In the genomic region with DNA sequence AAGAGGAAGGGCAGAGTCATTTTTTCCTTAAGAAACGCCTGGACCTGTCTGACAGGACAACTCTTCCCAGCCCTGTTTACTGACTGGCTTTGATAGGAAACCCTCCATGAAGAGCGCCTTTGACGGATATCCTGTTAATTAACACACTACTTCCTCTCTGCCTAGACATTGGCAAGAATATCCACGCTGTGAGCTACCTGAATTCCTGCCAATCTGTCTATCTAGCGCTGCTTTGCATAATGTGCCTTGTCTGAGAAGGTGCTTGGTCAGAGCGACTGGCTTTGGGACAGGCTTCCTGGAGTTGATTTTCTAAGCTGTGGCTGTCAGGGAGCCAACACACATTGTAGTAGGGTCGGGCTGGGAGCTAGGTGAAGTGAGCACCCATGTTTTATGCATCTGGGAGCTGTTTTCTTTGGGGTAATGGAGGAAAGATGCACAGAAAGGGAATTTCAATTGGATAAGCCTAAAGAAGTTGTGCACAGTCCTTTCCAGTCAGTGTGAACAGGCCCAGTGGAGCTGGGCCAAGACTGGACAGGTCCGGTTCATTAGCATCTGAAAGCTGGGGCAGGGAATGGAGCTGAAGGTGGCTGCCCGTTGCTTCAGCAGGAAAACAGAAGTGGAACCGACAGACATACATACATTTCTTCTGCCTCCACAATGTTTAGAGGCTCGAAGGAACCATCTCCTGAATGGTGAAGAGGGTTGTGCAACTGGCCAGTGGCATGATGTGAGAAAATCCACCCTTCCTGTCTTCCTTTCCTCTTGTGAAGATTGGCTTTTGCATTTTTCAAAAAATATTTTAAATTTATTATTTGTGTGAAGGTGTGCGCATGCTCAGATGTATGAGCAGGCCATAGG, we compare ENCODE assay signal across 10 mouse cellular contexts.
DNase-seq lines count a peak whose midpoint lies in the region; ATAC-seq and TF ChIP-seq lines count a peak whose summit lies in the region.
"Had no signal": no experiment of that assay in that cellular context is flagged by ENCODE, and none has a peak within 500 bp of the region (broad histone marks: within the 10 kb centered on the region; RNA-seq: fewer than 3 reads in every experiment).

No protein-coding gene starts in this region.

- H3K27ac ChIP-seq in forebrain, embryonic 15.5 days (replicated peaks): peak overlapping the region; percentile 65
- H3K27ac ChIP-seq in gastrocnemius, adult 2 months: no peak overlapping the region
- H3K27ac ChIP-seq: liver, embryonic 13.5 days; stomach, embryonic 15.5 days had no signal

- no peak overlapping the region for H3K4me3 ChIP-seq in forebrain, embryonic 15.5 days
- H3K4me3 ChIP-seq in gastrocnemius, adult 2 months: no peak overlapping the region
- H3K4me3 ChIP-seq: liver, embryonic 13.5 days; stomach, embryonic 15.5 days had no signal

- H3K9ac ChIP-seq in forebrain, embryonic 15.5 days (replicated peaks): no peak overlapping the region
- H3K9ac ChIP-seq: liver, embryonic 13.5 days; stomach, embryonic 15.5 days had no signal

- 35% methylated on average over 12 of the region's 12 CpGs for WGBS in forebrain, embryonic 15.5 days

- intact Hi-C loops in heart, postnatal 36 days (cut with DNase I): no loop called here
- intact Hi-C loops in gastrocnemius, adult 2 months (cut with DNase I): no loop called here

- ATAC-seq in forebrain, embryonic 15.5 days (replicated peaks): peak; percentile 92

- no peaks in the 10 kb centered on the region for H3K9me3 ChIP-seq in forebrain, embryonic 15.5 days
- H3K9me3 ChIP-seq: liver, embryonic 13.5 days; stomach, embryonic 15.5 days had no signal

- H3K4me1 ChIP-seq in forebrain, embryonic 15.5 days: peaks cover 39% of the 10 kb centered on the region
- H3K4me1 ChIP-seq: liver, embryonic 13.5 days; stomach, embryonic 15.5 days had no signal

- DNase-seq in heart, adult 18-20 months: peak; percentile 9 to 18
- no peak for DNase-seq in heart, postnatal 36 days
- DNase-seq in brain, adult 2 months (ENCODE audit: low read depth, low spot score): peak; percentile 58
- peak; percentile 24 to 45 for DNase-seq in kidney, postnatal 25 days
- no peak for DNase-seq in urinary bladder, adult 2 months (ENCODE audit: low spot score)
- DNase-seq in thymus, postnatal 36 days: no peak
- no peak for DNase-seq in gastrocnemius, adult 2 months
- DNase-seq: liver, embryonic 13.5 days had no signal

- no peaks in the 10 kb centered on the region for H3K36me3 ChIP-seq in forebrain, embryonic 15.5 days
- H3K36me3 ChIP-seq: liver, embryonic 13.5 days; stomach, embryonic 15.5 days had no signal

- no peak overlapping the region for H3K4me2 ChIP-seq in forebrain, embryonic 15.5 days (replicated peaks)
- H3K4me2 ChIP-seq: liver, embryonic 13.5 days; stomach, embryonic 15.5 days had no signal

- no peaks in the 10 kb centered on the region for H3K27me3 ChIP-seq in forebrain, embryonic 15.5 days
- H3K27me3 ChIP-seq: liver, embryonic 13.5 days; stomach, embryonic 15.5 days had no signal

- no peak for TF ChIP-seq CTCF in gastrocnemius, adult 2 months (IDR thresholded peaks at IDR 0.05)

Comparison
In these comparisons a context has a peak if more than half of its experiments do, and no peak if none do; other contexts are left out.
1. DNase-seq: peak in heart, adult 18-20 months (2 of 2), brain, adult 2 months (single experiment) and kidney, postnatal 25 days (2 of 2); none in heart, postnatal 36 days (0 of 2), urinary bladder, adult 2 months (single experiment), thymus, postnatal 36 days (0 of 2) and gastrocnemius, adult 2 months (single experiment).